Mouse (Mus musculus) neural tube, embryonic 13.5 days (tissue): ENCODE data around the gene Olfr1009. TPM values are rescaled to one million over a fixed set of nuclear protein-coding genes. Genes with fewer than 3 reads are reported as not detected.
"Not testable (repeated sequence)": the region's sequence is repeated elsewhere in the genome, so short reads cannot be mapped to it uniquely, and the experiment has no call there.

Source experiments
- ATAC-seq: fragments of 200-750 bp; cut with Nextera tagmentation; 2 replicates; pipeline ENCODE4 v1.8.0; 2017; ENCODE audit warnings: low read depth, mild to moderate bottlenecking, moderate TSS enrichment, moderate library complexity
- H3K27ac ChIP-seq: fragments of 300-500 bp; sonication (generic); replicated peaks from 2 replicates; pipeline ENCODE4 v1.5.1; 2015; ENCODE audit warnings: moderate library complexity, mild to moderate bottlenecking, inconsistent platforms
- H3K27me3 ChIP-seq: fragments of 300-500 bp; sonication (generic); 2 replicates; pipeline ENCODE4 v1.6.1; 2015; ENCODE audit warnings: mild to moderate bottlenecking, inconsistent platforms
- H3K36me3 ChIP-seq: fragments of 300-500 bp; sonication (generic); 2 replicates; pipeline ENCODE4 v1.6.1; 2015; ENCODE audit warnings: mild to moderate bottlenecking, inconsistent platforms
- H3K4me1 ChIP-seq: fragments of 300-500 bp; sonication (generic); replicated peaks from 2 replicates; pipeline ENCODE4 v1.6.1; 2015; ENCODE audit warnings: inconsistent platforms
- H3K4me2 ChIP-seq: fragments of 300-500 bp; sonication (generic); 2 replicates; pipeline ENCODE4 v1.6.1; 2015; ENCODE audit warnings: inconsistent platforms, mild to moderate bottlenecking, moderate library complexity
- H3K4me3 ChIP-seq: fragments of 300-500 bp; sonication (generic); 2 replicates; pipeline ENCODE4 v1.5.1; 2015; ENCODE audit warnings: mild to moderate bottlenecking, inconsistent platforms
- H3K9ac ChIP-seq: fragments of 300-500 bp; sonication (generic); 2 replicates; pipeline ENCODE4 v1.6.1; 2015; ENCODE audit warnings: moderate library complexity, mild to moderate bottlenecking, inconsistent platforms
- H3K9me3 ChIP-seq: fragments of 300-500 bp; sonication (generic); 2 replicates; pipeline ENCODE4 v1.6.1; 2016; ENCODE audit warnings: inconsistent platforms
- WGBS: fragments of 180-500 bp; shearing (Covaris S2); methylation state at CpG from one replicate; pipeline ENCODE4 v1.1.7; 2015; 5-methylcytosine and 5-hydroxymethylcytosine counted together
- polyA plus RNA-seq: library from polyadenylated mRNA; unstranded; fragments of >200 nt; fragmentation: Nextera tagmentation; extraction: Ambion mirVana; gene quantifications from 2 replicates; pipeline ENCODE4 v1.2.1, GENCODE M21; 2015

The Olfr1009 gene
- not detected in 2 replicates for polyA plus RNA-seq

DNA sequence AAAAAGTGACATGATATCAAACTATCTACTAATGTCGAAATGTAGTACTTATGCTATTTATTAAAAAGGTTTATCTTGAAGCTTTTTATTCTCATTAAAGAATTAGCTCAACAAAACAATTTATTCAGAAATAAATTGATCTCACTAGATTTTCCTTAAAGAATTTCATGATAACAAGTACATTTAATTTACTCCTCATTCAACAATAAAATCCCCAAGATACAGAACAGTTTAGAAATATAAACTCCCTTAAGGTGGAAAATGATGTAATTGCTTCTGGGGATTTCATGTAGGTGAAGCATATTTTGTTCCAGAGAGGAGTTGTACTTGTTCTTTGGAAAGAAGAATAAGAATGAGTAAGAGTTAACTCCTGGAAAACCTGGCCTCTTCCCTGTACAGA is at the start of gene Olfr1009:
Olfr1009 (plus strand) TSS at position 301 of the 400 bp plus-strand sequence.
- Histone ChIP-seq H3K9me3 (no peaks in the 10 kb centered on the region), H3K4me1 (no peaks in the 10 kb centered on the region), H3K27ac (no peak within 1 kb of the TSS), H3K9ac (no peak within 1 kb of the TSS), H3K4me2 (no peak within 1 kb of the TSS), H3K27me3 (no peaks in the 10 kb centered on the region), H3K4me3 (no peak within 1 kb of the TSS), H3K36me3 (no peaks in the 10 kb centered on the region)
- WGBS: 90% methylated on average over 1 of the region's 1 CpGs
- no peak for ATAC-seq

DNA sequence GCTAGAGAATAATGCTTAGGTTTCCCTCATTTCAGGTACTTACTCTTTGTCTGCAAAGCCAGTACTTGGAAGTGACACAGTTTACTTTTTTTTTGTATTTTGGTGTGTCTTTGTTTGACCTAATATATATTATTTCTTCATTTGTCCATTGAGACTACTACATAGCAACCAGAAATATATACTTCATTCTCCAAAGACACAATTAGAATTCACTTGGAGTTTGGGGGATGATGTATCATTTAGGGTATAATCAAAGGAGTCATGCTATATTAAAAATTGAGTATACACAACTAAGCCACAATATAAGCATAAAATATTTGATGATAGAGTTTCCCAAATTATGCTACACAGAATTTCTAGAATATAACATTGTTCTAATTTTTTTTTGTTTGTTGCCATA is 36.6 kb upstream of the Olfr1009 start, which contains the start of gene Olfr1006:
Olfr1006 (minus strand) TSS at position 101 of the 400 bp plus-strand sequence.
- H3K27ac ChIP-seq: no peak within 1 kb of the TSS
- H3K36me3 ChIP-seq: no peaks in the 10 kb centered on the region
- H3K9me3 ChIP-seq: no peaks in the 10 kb centered on the region
- H3K4me1 ChIP-seq: no peaks in the 10 kb centered on the region
- no peaks in the 10 kb centered on the region for H3K27me3 ChIP-seq
- no peak within 1 kb of the TSS for H3K4me3 ChIP-seq
- H3K4me2 ChIP-seq: no peak within 1 kb of the TSS
- H3K9ac ChIP-seq: no peak within 1 kb of the TSS
- ATAC-seq: no peak

GRCm38 (mm10) chr2:85689131-85689530 is 26.1 kb upstream of the Olfr1009 start, which contains the start of gene Olfr1008:
Gene Olfr1008, plus strand, starts transcription at chr2:85689431.
- Histone ChIP-seq H3K36me3 (no peaks in the 10 kb centered on the region), H3K27me3 (no peaks in the 10 kb centered on the region), H3K27ac (no peak within 1 kb of the TSS), H3K9ac (no peak within 1 kb of the TSS), H3K4me1 (no peaks in the 10 kb centered on the region), H3K4me2 (no peak within 1 kb of the TSS), H3K4me3 (no peak within 1 kb of the TSS), H3K9me3 (no peaks in the 10 kb centered on the region)
- ATAC-seq: no peak

- not testable (repeated sequence) for H3K27ac ChIP-seq, H3K4me3 ChIP-seq, H3K36me3 ChIP-seq, H3K27me3 ChIP-seq, H3K9ac ChIP-seq, H3K9me3 ChIP-seq, ATAC-seq, H3K4me2 ChIP-seq, H3K4me1 ChIP-seq
- 45% methylated on average over 2 of the region's 2 CpGs for WGBS
Measured at GRCm38 (mm10) chr2:85710680-85711079, 4.5 kb upstream of the Olfr1009 start.

GRCm38 (mm10) chr2:85711159-85711558 is 4.1 kb upstream of the Olfr1009 start:
- H3K4me2 ChIP-seq: no peak overlapping the region
- no peak for ATAC-seq
- H3K27ac ChIP-seq: no peak overlapping the region
- no peaks in the 10 kb centered on the region for H3K9me3 ChIP-seq
- no peaks in the 10 kb centered on the region for H3K4me1 ChIP-seq
- no peak overlapping the region for H3K9ac ChIP-seq
- no peaks in the 10 kb centered on the region for H3K27me3 ChIP-seq
- H3K4me3 ChIP-seq: no peak overlapping the region
- WGBS: 9% methylated on average over 1 of the region's 1 CpGs
- no peaks in the 10 kb centered on the region for H3K36me3 ChIP-seq

DNA sequence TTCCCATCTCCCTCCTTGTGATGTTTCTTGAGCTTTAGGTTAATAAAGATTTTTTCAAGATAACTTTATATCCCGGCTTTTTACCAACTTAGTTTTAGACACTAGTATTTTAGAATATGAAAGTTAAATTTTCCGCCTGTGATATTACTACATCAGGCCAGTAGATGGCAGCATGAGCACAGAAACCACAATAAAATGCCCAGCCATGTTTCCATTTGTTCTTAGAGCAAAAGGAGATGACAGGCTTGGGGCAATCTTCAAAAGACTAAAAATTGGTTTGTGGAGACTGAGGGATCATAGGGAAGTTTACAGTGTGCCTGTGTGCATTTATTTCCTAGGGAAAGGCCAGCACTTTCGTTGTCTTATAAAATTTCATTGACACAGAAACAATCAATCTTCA is 10.6 kb downstream of the Olfr1009 start:
- no peaks in the 10 kb centered on the region for H3K9me3 ChIP-seq

GRCm38 (mm10) chr2:85753822-85754221 is 38.6 kb downstream of the Olfr1009 start:
- Histone ChIP-seq H3K4me3 (no peak overlapping the region), H3K9me3 (no peaks in the 10 kb centered on the region), H3K9ac (no peak overlapping the region), H3K27ac (no peak overlapping the region), H3K36me3 (no peaks in the 10 kb centered on the region), H3K4me1 (no peaks in the 10 kb centered on the region), H3K27me3 (no peaks in the 10 kb centered on the region), H3K4me2 (no peak overlapping the region)
- no peak for ATAC-seq
- 88% methylated on average over 4 of the region's 4 CpGs for WGBS

More for the DNA sequence above, 10.6 kb downstream of the Olfr1009 start:
- no peak overlapping the region for H3K27ac ChIP-seq
- no peak overlapping the region for H3K4me2 ChIP-seq
- no peak overlapping the region for H3K9ac ChIP-seq
- no peak overlapping the region for H3K4me3 ChIP-seq
- H3K4me1 ChIP-seq: no peaks in the 10 kb centered on the region
- no peaks in the 10 kb centered on the region for H3K36me3 ChIP-seq
- no peak for ATAC-seq
- H3K27me3 ChIP-seq: no peaks in the 10 kb centered on the region
- WGBS: 13% methylated on average over 3 of the region's 3 CpGs

DNA sequence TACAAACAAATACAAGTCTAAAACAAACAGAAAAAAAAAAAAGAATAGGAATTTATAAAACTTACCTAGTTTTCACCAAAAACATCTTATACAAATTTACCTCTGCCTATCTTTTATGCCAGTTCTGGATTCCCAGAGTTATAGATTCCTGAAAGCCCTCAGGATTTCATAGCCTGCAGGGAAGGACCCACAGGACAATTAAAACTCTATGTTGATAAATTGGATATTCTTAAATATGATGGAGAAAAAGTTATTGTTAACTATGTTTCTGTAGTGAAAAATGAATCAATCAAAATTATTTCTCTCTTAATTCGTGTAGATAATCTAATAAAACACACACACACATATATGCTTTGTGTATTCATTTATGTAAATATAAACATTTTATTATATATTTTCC is 47.4 kb downstream of the Olfr1009 start, which contains the start of gene Olfr1012:
Olfr1012 (minus strand) TSS at position 101 of the 400 bp plus-strand sequence.
- Histone ChIP-seq H3K9me3 (no peaks in the 10 kb centered on the region), H3K4me3 (no peak within 1 kb of the TSS), H3K4me2 (no peak within 1 kb of the TSS), H3K4me1 (no peaks in the 10 kb centered on the region), H3K36me3 (no peaks in the 10 kb centered on the region), H3K27ac (no peak within 1 kb of the TSS), H3K9ac (no peak within 1 kb of the TSS), H3K27me3 (no peaks in the 10 kb centered on the region)
- WGBS: 56% methylated on average over 1 of the region's 1 CpGs
- ATAC-seq: no peak

- H3K9ac ChIP-seq: no peak within 1 kb of the TSS
- H3K4me3 ChIP-seq: no peak within 1 kb of the TSS
- H3K27ac ChIP-seq: no peak within 1 kb of the TSS
- no peaks in the 10 kb centered on the region for H3K36me3 ChIP-seq
- H3K4me1 ChIP-seq: no peaks in the 10 kb centered on the region
- no peak within 1 kb of the TSS for H3K4me2 ChIP-seq
- no peaks in the 10 kb centered on the region for H3K9me3 ChIP-seq
- H3K27me3 ChIP-seq: no peaks in the 10 kb centered on the region
- no peak for ATAC-seq
Measured at GRCm38 (mm10) chr2:85766798-85767197, 51.6 kb downstream of the Olfr1009 start, which contains the start of gene Olfr1013. Gene Olfr1013, plus strand, starts transcription at chr2:85767098.

DNA sequence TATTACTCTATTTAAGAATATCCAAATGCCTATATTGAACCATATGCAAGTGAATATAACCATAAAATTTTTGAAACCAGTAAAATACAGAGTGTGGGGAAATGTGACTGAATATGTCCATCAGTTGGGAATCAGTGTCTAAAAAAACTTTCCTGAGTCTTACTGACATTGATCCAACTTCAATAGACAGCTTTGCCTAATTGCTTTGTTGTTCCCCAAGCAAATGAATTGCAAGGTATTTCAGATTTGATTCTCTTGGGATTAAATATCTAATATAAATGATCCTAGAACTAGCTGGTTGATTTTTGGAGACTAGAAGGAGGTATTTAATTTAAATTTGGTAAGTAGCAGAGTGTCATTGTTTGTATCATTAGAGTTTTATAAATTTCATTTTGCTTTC is 57.2 kb downstream of the Olfr1009 start, which contains the start of gene Olfr1014:
Olfr1014 (plus strand) TSS at position 301 of the 400 bp plus-strand sequence.
- Histone ChIP-seq H3K4me2 (no peak within 1 kb of the TSS), H3K9ac (no peak within 1 kb of the TSS), H3K4me3 (no peak within 1 kb of the TSS), H3K27ac (no peak within 1 kb of the TSS), H3K9me3 (no peaks in the 10 kb centered on the region), H3K4me1 (no peaks in the 10 kb centered on the region), H3K27me3 (no peaks in the 10 kb centered on the region), H3K36me3 (no peaks in the 10 kb centered on the region)
- ATAC-seq: no peak

Other genes with a start within 250 kb of the Olfr1009 start
- not detected in 2 replicates for gene 4833423E24Rik, start 196.4 kb upstream of the Olfr1009 start, polyA plus RNA-seq
- not detected in 2 replicates for gene Olfr996, start 136.2 kb upstream of the Olfr1009 start, polyA plus RNA-seq
- gene Olfr998, start 126.5 kb upstream of the Olfr1009 start, polyA plus RNA-seq: not detected in 2 replicates
- not detected in 2 replicates for gene Olfr1000, start 103.5 kb upstream of the Olfr1009 start, polyA plus RNA-seq
- gene Olfr1002, start 64.7 kb upstream of the Olfr1009 start, polyA plus RNA-seq: not detected in 2 replicates
- not detected in 2 replicates for gene Olfr154, start 51.0 kb upstream of the Olfr1009 start, polyA plus RNA-seq
- not detected in 2 replicates for gene Olfr1006, start 36.7 kb upstream of the Olfr1009 start, polyA plus RNA-seq
- gene Olfr1008, start 26.0 kb upstream of the Olfr1009 start, polyA plus RNA-seq: not detected in 2 replicates
- gene Olfr1012, start 47.3 kb downstream of the Olfr1009 start, polyA plus RNA-seq: not detected in 2 replicates
- not detected in 2 replicates for gene Olfr1013, start 51.7 kb downstream of the Olfr1009 start, polyA plus RNA-seq
- not detected in 2 replicates for gene Olfr1014, start 57.3 kb downstream of the Olfr1009 start, polyA plus RNA-seq
- not detected in 2 replicates for gene Olfr1015, start 66.6 kb downstream of the Olfr1009 start, polyA plus RNA-seq
- not detected in 2 replicates for gene Olfr1016, start 87.1 kb downstream of the Olfr1009 start, polyA plus RNA-seq
- not detected in 2 replicates for gene Olfr1018, start 103.1 kb downstream of the Olfr1009 start, polyA plus RNA-seq
- not detected in 2 replicates for gene Olfr1019, start 130.1 kb downstream of the Olfr1009 start, polyA plus RNA-seq
- gene Olfr1020, start 131.6 kb downstream of the Olfr1009 start, polyA plus RNA-seq: not detected in 2 replicates
- gene Olfr1022, start 153.2 kb downstream of the Olfr1009 start, polyA plus RNA-seq: not detected in 2 replicates
- gene Olfr1023, start 170.2 kb downstream of the Olfr1009 start, polyA plus RNA-seq: not detected in 2 replicates
- not detected in 2 replicates for gene Olfr1024, start 189.6 kb downstream of the Olfr1009 start, polyA plus RNA-seq
- not detected in 2 replicates for gene Olfr1025-ps1, start 199.8 kb downstream of the Olfr1009 start, polyA plus RNA-seq
- gene Olfr1026, start 206.1 kb downstream of the Olfr1009 start, polyA plus RNA-seq: not detected in 2 replicates
- gene Olfr1028, start 235.0 kb downstream of the Olfr1009 start, polyA plus RNA-seq: not detected in 2 replicates